Mouse (Mus musculus): ENCODE data around the gene Ctdspl. TPM values are rescaled to one million over a fixed set of nuclear protein-coding genes. Genes with fewer than 3 reads are reported as not detected.

Ctdspl gene
- polyA plus RNA-seq, 1 experiment = 4.9 TPM

DNA sequence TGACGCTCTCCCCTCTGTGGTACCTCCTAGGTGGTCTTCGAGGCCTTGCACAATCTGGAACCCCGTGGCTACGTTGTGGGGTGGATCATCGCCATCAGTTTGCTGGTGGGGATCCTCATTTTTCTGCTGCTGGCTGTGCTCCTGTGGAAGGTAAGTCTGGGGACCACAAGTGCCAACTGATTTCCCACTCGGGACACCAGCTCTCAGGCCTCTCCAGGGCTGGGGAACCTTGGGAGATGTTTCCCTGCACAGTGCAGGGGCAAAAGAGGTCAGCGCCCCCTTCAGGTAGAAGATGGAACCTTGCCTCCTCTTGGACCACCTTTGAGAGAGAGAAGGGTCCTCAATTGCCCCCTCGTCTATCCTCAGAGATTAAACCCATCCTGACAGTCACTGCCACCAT is 38.5 kb upstream of the Ctdspl start:
- H3K4me3 ChIP-seq = no peak overlapping the region
- peaks cover 7% of the 10 kb centered on the region for H3K27me3 ChIP-seq (ENCODE audit: control insufficient read depth, insufficient read depth, insufficient read length)
- no peaks in the 10 kb centered on the region for H3K36me3 ChIP-seq (ENCODE audit: control insufficient read depth, insufficient read depth)
- H3K79me2 ChIP-seq (ENCODE audit: control insufficient read depth, insufficient read depth) = no peaks in the 10 kb centered on the region
- no peak overlapping the region for H3K4me2 ChIP-seq (ENCODE audit: low read depth)
- TF ChIP-seq MYOD1 (IDR thresholded peaks at IDR 0.05; ENCODE audit: control insufficient read depth in 1 of 3, insufficient read length in 2 of 3, low read depth in 2 of 3) (no peak), POLR2AphosphoS2 (IDR thresholded peaks at IDR 0.05; ENCODE audit: insufficient read length, low read depth) (no peak)
- H3ac ChIP-seq (ENCODE audit: control insufficient read depth, insufficient read length) = no peak overlapping the region

DNA sequence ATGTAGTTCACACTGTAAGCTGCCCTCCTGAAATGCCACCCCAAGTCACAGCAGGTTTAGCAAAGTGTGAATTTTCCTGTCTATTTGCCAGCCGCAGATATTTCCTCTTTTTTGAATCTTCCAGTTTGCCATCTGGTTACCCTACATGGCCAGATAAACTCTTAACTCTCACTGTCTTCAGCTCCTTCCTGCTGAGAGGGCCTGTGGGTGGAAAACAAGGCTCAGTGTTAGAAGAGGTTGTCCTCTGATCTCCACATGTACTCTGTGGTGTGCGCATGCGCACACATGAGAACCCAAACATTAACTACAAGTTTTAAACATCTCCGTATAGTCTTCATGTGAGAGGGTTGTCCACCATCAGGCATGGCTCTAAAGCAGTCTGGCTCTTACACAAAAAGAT is 36.1 kb upstream of the Ctdspl start:
- Histone ChIP-seq H3ac (ENCODE audit: control insufficient read depth, insufficient read length) (no peak overlapping the region), H3K4me3 (no peak overlapping the region), H3K79me2 (ENCODE audit: control insufficient read depth, insufficient read depth) (no peaks in the 10 kb centered on the region), H3K36me3 (ENCODE audit: control insufficient read depth, insufficient read depth) (no peaks in the 10 kb centered on the region), H3K4me2 (ENCODE audit: low read depth) (no peak overlapping the region), H3K27me3 (ENCODE audit: control insufficient read depth, insufficient read depth, insufficient read length) (peaks cover 7% of the 10 kb centered on the region)
- no peak for TF ChIP-seq CEBPB (IDR thresholded peaks at IDR 0.05; ENCODE audit: insufficient read depth, poor library complexity, severe bottlenecking)
- no peak for TF ChIP-seq TCF3 (IDR thresholded peaks at IDR 0.05; ENCODE audit: insufficient read length, low read depth)
- no peak for TF ChIP-seq POLR2AphosphoS2 (IDR thresholded peaks at IDR 0.05; ENCODE audit: insufficient read length, low read depth)
- TF ChIP-seq POLR2A (IDR thresholded peaks at IDR 0.05; ENCODE audit: insufficient read length, low read depth) = no peak
- no peak for TF ChIP-seq TCF12 (IDR thresholded peaks at IDR 0.05; ENCODE audit: insufficient read depth, poor library complexity, severe bottlenecking)
- no peak for TF ChIP-seq MYOG (IDR thresholded peaks at IDR 0.05; ENCODE audit: control insufficient read depth in 1 of 3, insufficient read depth in 1 of 3, insufficient read length in 2 of 3, low read depth in 2 of 3)
- TF ChIP-seq MYOD1 (IDR thresholded peaks at IDR 0.05; ENCODE audit: control insufficient read depth in 1 of 3, insufficient read length in 2 of 3, low read depth in 2 of 3) = no peak
- no peak for TF ChIP-seq REST (IDR thresholded peaks at IDR 0.05; ENCODE audit: insufficient read depth, insufficient read length)
- no peak for TF ChIP-seq USF1 (IDR thresholded peaks at IDR 0.05; ENCODE audit: low read depth)
- no peak for TF ChIP-seq MAX (IDR thresholded peaks at IDR 0.05; ENCODE audit: low read depth)
- no peak for TF ChIP-seq E2F4 (IDR thresholded peaks at IDR 0.05; ENCODE audit: insufficient read depth)
- no peak for TF ChIP-seq SRF (IDR thresholded peaks at IDR 0.05; ENCODE audit: control insufficient read depth, insufficient read length, low read depth)

DNA sequence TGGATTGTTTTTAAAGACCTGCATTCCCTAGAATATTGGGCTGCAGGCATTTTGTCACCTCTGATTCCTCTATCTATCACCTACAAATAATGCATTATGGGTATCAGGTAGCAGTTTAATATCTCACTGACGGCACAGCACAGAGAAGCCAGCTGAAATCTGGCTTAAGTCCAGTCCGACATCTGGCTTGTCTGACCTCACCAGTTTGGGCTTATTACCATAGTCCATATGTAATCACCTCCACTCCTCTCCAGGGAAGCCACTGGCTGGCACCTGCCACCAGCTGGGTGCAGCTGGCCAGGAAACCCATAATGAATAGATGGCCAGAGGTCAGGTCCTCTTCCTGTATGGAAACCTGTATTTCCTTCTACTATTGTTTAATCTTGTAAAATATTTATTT is 35.6 kb upstream of the Ctdspl start:
- peaks cover 7% of the 10 kb centered on the region for H3K27me3 ChIP-seq (ENCODE audit: control insufficient read depth, insufficient read depth, insufficient read length)
- no peak overlapping the region for H3K4me2 ChIP-seq (ENCODE audit: low read depth)
- H3K79me2 ChIP-seq (ENCODE audit: control insufficient read depth, insufficient read depth) = no peaks in the 10 kb centered on the region
- H3K4me3 ChIP-seq = no peak overlapping the region
- no peak for TF ChIP-seq REST (IDR thresholded peaks at IDR 0.05; ENCODE audit: insufficient read depth, insufficient read length)
- TF ChIP-seq MYOG (IDR thresholded peaks at IDR 0.05; ENCODE audit: control insufficient read depth in 1 of 3, insufficient read depth in 1 of 3, insufficient read length in 2 of 3, low read depth in 2 of 3) = no peak
- TF ChIP-seq POLR2AphosphoS2 (IDR thresholded peaks at IDR 0.05; ENCODE audit: insufficient read length, low read depth) = no peak
- TF ChIP-seq MYOD1 (IDR thresholded peaks at IDR 0.05; ENCODE audit: control insufficient read depth in 1 of 3, insufficient read length in 2 of 3, low read depth in 2 of 3) = no peak
- TF ChIP-seq USF1 (IDR thresholded peaks at IDR 0.05; ENCODE audit: low read depth) = no peak
- no peaks in the 10 kb centered on the region for H3K36me3 ChIP-seq (ENCODE audit: control insufficient read depth, insufficient read depth)
- H3ac ChIP-seq (ENCODE audit: control insufficient read depth, insufficient read length) = no peak overlapping the region

DNA sequence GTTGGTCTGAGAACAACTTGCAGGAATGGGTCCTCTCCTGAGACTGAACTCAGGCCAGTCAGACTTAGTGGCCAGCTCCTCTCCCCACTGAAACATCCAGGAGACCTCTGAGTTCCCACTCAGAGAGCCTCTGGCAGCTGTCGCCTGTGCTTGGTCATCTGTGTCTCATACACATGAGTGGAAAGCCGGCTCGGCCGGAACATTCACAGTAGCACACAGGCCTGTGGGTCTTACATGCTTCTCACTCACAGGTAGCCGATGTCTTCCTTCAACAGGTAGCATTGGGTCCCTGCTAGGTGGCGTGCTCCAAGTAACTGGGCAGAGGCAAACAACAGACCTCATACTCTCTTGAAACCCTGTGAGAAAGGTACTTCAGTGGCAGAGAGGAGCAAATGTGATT is 35.2 kb upstream of the Ctdspl start:
- TF ChIP-seq TCF12 (IDR thresholded peaks at IDR 0.05; ENCODE audit: insufficient read depth, poor library complexity, severe bottlenecking) (no peak), CEBPB (IDR thresholded peaks at IDR 0.05; ENCODE audit: insufficient read depth, poor library complexity, severe bottlenecking) (no peak), MYOD1 (IDR thresholded peaks at IDR 0.05; ENCODE audit: control insufficient read depth in 1 of 3, insufficient read length in 2 of 3, low read depth in 2 of 3) (no peak), MYOG (IDR thresholded peaks at IDR 0.05; ENCODE audit: control insufficient read depth in 1 of 3, insufficient read depth in 1 of 3, insufficient read length in 2 of 3, low read depth in 2 of 3) (no peak), USF1 (IDR thresholded peaks at IDR 0.05; ENCODE audit: low read depth) (no peak), TCF3 (IDR thresholded peaks at IDR 0.05; ENCODE audit: insufficient read length, low read depth) (no peak), SRF (IDR thresholded peaks at IDR 0.05; ENCODE audit: control insufficient read depth, insufficient read length, low read depth) (no peak), MAX (IDR thresholded peaks at IDR 0.05; ENCODE audit: low read depth) (no peak), POLR2A (IDR thresholded peaks at IDR 0.05; ENCODE audit: insufficient read length, low read depth) (no peak), POLR2AphosphoS2 (IDR thresholded peaks at IDR 0.05; ENCODE audit: insufficient read length, low read depth) (no peak), REST (IDR thresholded peaks at IDR 0.05; ENCODE audit: insufficient read depth, insufficient read length) (no peak), E2F4 (IDR thresholded peaks at IDR 0.05; ENCODE audit: insufficient read depth) (no peak)
- Histone ChIP-seq H3K36me3 (ENCODE audit: control insufficient read depth, insufficient read depth) (no peaks in the 10 kb centered on the region), H3K4me3 (no peak overlapping the region), H3K27me3 (ENCODE audit: control insufficient read depth, insufficient read depth, insufficient read length) (peaks cover 7% of the 10 kb centered on the region), H3K4me2 (ENCODE audit: low read depth) (no peak overlapping the region), H3ac (ENCODE audit: control insufficient read depth, insufficient read length) (no peak overlapping the region), H3K79me2 (ENCODE audit: control insufficient read depth, insufficient read depth) (no peaks in the 10 kb centered on the region)

GRCm38 (mm10) chr9:118891593-118891992 is 34.7 kb upstream of the Ctdspl start:
- Histone ChIP-seq H3ac (ENCODE audit: control insufficient read depth, insufficient read length) (no peak overlapping the region), H3K4me3 (no peak overlapping the region), H3K36me3 (ENCODE audit: control insufficient read depth, insufficient read depth) (no peaks in the 10 kb centered on the region), H3K4me2 (ENCODE audit: low read depth) (no peak overlapping the region), H3K27me3 (ENCODE audit: control insufficient read depth, insufficient read depth, insufficient read length) (peaks cover 7% of the 10 kb centered on the region), H3K79me2 (ENCODE audit: control insufficient read depth, insufficient read depth) (no peaks in the 10 kb centered on the region)
- TF ChIP-seq USF1 (IDR thresholded peaks at IDR 0.05; ENCODE audit: low read depth) (no peak), POLR2AphosphoS2 (IDR thresholded peaks at IDR 0.05; ENCODE audit: insufficient read length, low read depth) (no peak), SRF (IDR thresholded peaks at IDR 0.05; ENCODE audit: control insufficient read depth, insufficient read length, low read depth) (no peak), MYOG (IDR thresholded peaks at IDR 0.05; ENCODE audit: control insufficient read depth in 1 of 3, insufficient read depth in 1 of 3, insufficient read length in 2 of 3, low read depth in 2 of 3) (no peak), MAX (IDR thresholded peaks at IDR 0.05; ENCODE audit: low read depth) (no peak), POLR2A (IDR thresholded peaks at IDR 0.05; ENCODE audit: insufficient read length, low read depth) (no peak), REST (IDR thresholded peaks at IDR 0.05; ENCODE audit: insufficient read depth, insufficient read length) (no peak), CEBPB (IDR thresholded peaks at IDR 0.05; ENCODE audit: insufficient read depth, poor library complexity, severe bottlenecking) (no peak), TCF12 (IDR thresholded peaks at IDR 0.05; ENCODE audit: insufficient read depth, poor library complexity, severe bottlenecking) (no peak), TCF3 (IDR thresholded peaks at IDR 0.05; ENCODE audit: insufficient read length, low read depth) (no peak)

All from myocyte (in vitro differentiated cells).